Mouse (Mus musculus): Measurements from ENCODE around the gene Ank3. TPM values are rescaled to one million over a fixed set of nuclear protein-coding genes. Genes with fewer than 3 reads are reported as not detected.

The Ank3 gene
- polyA plus RNA-seq, 1 experiment = 159 TPM

DNA sequence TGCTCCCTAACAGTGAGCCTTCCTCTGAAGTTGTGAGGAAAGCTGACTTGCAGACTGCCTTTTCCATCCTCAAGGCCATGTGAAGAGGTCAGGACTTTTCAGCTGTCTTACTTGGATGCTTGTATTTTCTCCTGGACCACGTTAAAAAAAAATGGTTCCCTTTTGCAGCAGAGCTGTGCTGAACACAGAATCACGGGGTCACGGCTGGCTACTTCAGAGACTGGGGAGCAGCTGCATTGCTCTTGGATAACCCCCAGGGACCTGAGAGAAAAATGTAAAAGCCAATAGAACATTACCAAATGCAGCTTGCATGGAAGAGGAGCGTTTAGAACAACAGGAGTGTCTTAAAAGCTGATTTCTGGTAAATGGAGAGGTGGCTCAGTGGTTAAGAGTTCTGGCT lies 68.0 kb downstream of the Ank3 start:
- no peak for DNase-seq (ENCODE audit: extremely low spot score in 1 of 2, low spot score in 1 of 2)

DNA sequence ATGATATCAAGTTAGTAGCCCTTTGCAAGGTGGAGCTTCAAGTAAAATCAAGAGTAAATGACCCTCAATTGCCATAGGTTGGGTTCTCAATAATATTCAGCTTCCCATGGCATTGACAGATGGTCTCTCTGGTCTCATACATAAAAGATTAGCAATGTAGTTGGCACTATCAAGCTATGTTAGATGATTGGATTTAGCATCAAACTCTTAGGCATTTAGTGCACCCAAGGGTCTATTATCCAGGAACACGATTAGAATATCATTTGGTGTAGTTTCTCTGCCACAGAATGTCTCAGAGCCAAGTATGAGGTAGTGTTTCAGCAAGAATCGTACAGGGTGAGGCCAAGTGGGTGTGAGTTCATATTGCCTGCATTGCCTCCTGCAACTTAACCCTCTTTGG lies 68.6 kb downstream of the Ank3 start:
- DNase-seq (ENCODE audit: extremely low spot score in 1 of 2, low spot score in 1 of 2) = no peak

GRCm38 (mm10) chr10:69471841-69472240 lies 73.3 kb downstream of the Ank3 start:
- no peak for DNase-seq (ENCODE audit: extremely low spot score in 1 of 2, low spot score in 1 of 2)

DNA sequence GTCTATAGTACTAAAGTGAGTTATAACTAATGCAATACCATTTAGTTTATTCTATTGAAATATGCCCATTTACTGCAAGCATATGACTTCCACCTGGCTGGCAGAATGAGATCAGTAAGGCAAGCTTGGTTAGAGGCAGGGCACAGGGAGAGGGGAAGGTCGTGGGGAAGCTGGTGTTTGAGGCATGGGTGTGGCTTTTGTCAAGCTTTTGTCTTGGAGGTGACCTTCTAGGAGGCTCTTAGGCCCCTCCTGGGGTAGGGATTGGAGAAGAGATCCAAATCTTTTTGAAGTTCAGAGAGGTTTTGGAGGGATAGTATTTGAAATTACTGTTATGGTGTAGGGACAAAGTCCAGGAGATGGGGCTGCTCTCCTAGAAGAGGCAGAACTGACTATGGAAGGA lies 78.3 kb downstream of the Ank3 start:
- no peak for DNase-seq (ENCODE audit: extremely low spot score in 1 of 2, low spot score in 1 of 2)

DNA sequence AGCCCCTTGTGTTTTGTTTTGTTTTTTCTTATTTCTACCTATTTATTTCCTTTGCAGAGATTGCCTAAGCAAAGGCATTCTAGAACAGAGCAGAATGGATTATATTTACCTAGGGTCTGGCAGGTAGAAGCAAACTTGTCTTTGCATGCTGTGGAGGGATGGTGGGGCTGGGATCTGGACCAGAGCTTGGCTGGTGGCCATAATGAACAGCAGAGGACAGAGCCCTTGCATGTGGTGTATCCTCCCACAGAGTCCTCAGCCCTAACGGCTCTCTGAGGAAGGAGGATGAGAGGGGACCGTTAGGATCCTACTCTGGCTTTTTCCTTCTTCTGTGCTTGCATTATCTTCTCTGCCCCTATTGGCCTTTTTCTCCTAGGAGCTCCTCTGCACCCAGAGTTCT lies 79.1 kb downstream of the Ank3 start:
- no peak for DNase-seq (ENCODE audit: extremely low spot score in 1 of 2, low spot score in 1 of 2)

GRCm38 (mm10) chr10:69478831-69479230 lies 80.3 kb downstream of the Ank3 start:
- DNase-seq (ENCODE audit: extremely low spot score in 1 of 2, low spot score in 1 of 2) = no peak

GRCm38 (mm10) chr10:69485191-69485786 lies 86.7 kb downstream of the Ank3 start:
- DNase-seq (ENCODE audit: extremely low spot score in 1 of 2, low spot score in 1 of 2) = peak in 1 of 2 experiments; percentile 62

- DNase-seq (ENCODE audit: extremely low spot score in 1 of 2, low spot score in 1 of 2) = no peak
These were observed 91.6 kb downstream of the Ank3 start for GRCm38 (mm10) chr10:69490182-69490581.

DNA sequence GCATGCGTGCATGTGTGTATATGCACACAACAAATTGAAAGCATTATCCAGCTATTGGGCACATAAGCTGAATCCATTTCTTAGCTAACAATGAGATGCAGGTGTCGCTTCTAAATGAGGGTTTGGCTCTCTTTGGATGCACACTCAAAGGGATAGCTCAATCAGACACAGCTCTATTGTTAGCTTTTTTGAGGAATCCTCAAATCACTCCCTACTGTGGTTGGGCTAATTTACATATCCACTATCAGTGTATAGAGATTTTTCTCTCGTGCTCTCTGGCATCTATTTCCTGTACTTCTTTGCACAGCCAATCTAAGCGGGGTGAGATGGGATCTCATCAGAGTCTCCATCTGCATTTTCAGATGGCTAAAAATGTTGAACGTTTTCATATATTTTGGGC lies 93.4 kb downstream of the Ank3 start:
- no peak for DNase-seq (ENCODE audit: extremely low spot score in 1 of 2, low spot score in 1 of 2)

DNA sequence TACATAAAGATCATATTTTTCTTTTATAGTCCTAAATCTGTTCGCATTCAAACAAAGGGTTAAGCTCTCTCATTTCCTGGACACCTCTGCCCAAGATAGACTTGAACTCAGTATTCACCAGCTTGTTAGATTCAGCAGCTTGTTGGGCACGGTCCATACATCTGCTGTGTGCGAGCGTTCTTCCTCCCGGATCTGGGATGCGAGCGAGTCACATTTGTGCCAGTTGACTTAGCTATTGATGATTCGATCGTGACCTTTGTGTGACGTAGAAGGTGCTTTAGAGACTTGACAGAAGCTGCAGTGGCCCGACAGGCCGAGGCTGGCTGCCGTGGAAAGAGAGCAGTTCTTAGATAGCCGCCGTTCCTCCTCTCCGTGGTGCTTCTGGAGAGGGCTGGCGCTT lies 98.8 kb downstream of the Ank3 start:
- DNase-seq (ENCODE audit: extremely low spot score in 1 of 2, low spot score in 1 of 2) = no peak

GRCm38 (mm10) chr10:69500171-69500860 lies 101.7 kb downstream of the Ank3 start:
- peak; percentile 38 to 73 for DNase-seq (ENCODE audit: extremely low spot score in 1 of 2, low spot score in 1 of 2)

GRCm38 (mm10) chr10:69503791-69504190 lies 105.2 kb downstream of the Ank3 start:
- no peak for DNase-seq (ENCODE audit: extremely low spot score in 1 of 2, low spot score in 1 of 2)

DNA sequence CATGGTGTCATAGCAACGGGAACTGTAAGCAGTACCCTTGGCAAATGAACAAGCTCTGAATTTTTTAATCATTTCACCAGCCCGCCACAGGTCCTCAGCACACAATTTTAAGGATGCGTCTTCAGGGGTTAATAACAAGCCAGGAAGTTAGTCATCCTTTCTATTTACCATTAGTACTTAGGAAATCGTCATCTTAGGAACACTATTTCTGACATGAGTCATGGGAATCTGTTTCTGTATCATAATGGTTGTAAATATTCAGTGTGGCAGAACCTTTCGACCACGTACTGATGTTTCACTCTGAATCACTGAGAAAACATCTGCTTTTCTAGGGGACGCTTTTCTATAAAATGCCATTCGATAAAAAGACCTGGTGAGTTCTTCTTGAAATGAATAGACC lies 109.1 kb downstream of the Ank3 start:
- DNase-seq (ENCODE audit: extremely low spot score in 1 of 2, low spot score in 1 of 2) = no peak

DNA sequence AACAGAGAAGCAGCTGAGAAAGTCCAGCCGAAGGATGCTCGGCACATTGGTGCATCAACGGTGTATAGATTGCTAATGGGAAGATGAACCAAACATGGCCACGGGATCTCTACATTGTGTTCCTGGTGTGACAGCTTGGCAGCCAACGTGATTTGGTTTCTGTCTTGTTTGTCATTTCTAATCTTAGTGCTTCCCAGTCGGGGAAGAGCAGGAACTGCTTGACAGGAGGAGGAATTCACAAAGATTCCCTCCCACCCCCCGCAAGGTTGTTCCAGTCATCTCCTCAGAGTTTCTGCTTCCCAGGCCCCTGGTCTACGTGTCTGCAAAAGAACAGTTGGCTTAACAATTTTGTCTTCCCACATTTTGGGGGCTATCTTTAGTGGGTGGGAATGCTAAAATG lies 111.8 kb downstream of the Ank3 start:
- peak in 1 of 2 experiments; percentile 39 for DNase-seq (ENCODE audit: extremely low spot score in 1 of 2, low spot score in 1 of 2)

DNA sequence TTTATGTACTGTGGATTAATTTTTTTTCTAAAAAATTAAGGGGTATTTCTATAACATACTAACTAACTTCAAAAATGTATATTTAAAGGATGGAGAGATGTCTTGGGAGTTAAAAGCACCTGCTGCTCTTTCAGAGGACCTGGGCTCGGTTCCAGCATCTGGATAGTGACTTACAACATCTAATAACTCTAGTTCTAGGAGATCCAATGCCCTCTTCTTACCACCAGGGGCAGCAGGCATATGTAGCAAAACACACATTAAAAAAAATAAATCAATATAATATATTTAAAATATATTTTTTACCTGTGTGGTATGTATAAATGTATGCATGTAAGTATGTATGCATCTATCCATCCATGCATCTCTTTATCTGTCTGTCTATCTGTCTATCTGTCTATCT lies 112.7 kb downstream of the Ank3 start:
- DNase-seq (ENCODE audit: extremely low spot score in 1 of 2, low spot score in 1 of 2) = no peak

DNA sequence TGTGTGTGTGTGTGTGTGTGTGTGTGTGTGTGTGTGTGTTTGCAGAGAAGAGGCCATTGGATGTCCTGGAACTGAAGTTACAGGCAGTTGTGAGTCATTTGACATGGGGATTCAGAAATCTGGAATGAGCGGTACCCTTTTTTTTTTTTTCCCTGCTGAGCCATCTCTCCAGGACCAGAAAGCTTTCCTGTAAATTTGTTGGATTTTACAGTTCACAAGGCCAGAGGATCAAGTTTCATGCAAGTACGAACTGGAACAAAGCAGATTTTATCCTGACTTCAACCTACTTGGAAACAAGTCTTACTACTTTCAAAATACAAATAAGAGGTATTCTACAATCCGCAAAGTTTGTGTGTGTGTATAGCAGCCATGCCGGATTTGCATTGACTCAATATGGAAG lies 123.4 kb downstream of the Ank3 start:
- no peak for DNase-seq (ENCODE audit: extremely low spot score in 1 of 2, low spot score in 1 of 2)

GRCm38 (mm10) chr10:69523202-69523601 lies 124.6 kb downstream of the Ank3 start:
- DNase-seq (ENCODE audit: extremely low spot score in 1 of 2, low spot score in 1 of 2) = no peak

DNA sequence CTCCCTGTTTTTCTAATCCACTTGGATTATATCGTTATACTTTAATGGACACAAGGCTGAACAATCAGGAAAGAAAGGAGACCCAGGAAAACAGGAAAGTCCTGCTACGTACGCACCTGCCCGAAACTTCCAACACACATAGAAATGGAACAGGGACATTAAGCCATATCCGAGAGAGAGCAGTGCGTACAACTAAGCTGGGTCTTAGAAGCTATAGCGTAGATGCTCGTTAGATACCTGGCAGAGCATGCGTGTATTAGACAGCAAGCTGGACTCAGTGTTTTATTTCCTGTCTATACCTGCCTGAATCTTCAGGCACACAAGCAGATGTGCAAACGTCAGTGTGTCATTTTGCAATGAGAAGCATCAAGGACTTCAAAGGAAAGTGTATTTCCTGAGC lies 128.7 kb downstream of the Ank3 start:
- no peak for DNase-seq (ENCODE audit: extremely low spot score in 1 of 2, low spot score in 1 of 2)

DNA sequence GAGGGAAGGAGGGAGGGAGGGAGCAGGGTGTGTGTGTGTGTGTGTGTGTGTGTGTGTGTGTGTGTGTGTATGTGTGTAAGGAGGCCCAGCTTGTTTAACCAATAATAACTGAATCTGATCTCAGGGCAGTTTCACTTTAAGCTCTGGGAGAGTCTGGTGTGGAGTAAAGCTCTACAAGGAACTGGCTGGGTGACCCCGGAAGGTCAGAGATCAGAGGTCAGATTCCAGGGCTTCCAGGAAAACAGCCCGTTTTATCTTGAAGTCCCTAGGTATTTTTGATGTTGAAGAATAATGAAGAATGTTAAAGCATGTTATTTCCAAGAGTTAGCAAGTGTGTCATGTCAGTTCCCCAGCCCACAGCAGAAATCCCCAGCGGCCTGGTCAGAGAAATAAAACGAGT lies 130.2 kb downstream of the Ank3 start:
- no peak for DNase-seq (ENCODE audit: extremely low spot score in 1 of 2, low spot score in 1 of 2)

GRCm38 (mm10) chr10:69530326-69530725 lies 131.8 kb downstream of the Ank3 start:
- no peak for DNase-seq (ENCODE audit: extremely low spot score in 1 of 2, low spot score in 1 of 2)

DNA sequence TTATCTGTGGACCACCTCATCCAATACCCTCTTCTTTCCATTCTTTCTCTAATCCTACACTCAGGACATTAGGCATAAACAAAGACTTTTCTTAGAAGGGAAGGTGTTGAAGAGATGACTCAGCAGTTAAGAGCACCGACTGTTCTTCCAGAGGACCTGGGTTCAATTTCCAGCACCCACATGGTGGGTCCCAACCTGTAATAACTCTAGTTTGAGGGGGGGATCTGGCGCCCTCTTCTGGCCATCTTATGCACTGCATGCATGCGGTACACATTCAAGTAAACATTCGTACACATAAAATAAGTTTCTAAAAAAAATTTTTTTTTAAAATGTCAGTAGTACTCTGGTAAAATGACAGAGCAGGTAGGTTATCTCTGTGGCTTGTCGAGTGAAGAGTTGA lies 133.0 kb downstream of the Ank3 start:
- DNase-seq (ENCODE audit: extremely low spot score in 1 of 2, low spot score in 1 of 2) = no peak

GRCm38 (mm10) chr10:69532169-69532730 lies 133.7 kb downstream of the Ank3 start:
- no peak for DNase-seq (ENCODE audit: extremely low spot score in 1 of 2, low spot score in 1 of 2)

Measured in frontal cortex, adult 2 months (tissue).